Mouse (Mus musculus) kidney, postnatal 36 days (tissue): Measurements from ENCODE around the gene Nras.
A peak's percentile ranks its signal among the peaks of the same experiment; 100 is the strongest.

Experiments
- DNase-seq, 2 experiments: peaks; one replicate each; pipeline ENCODE4 v3.0.0; 2021 to 2022; ENCODE audit warnings: mixed read lengths in 2 of 2

The Nras gene

GRCm38 (mm10) chr3:103058207-103059157 is at the start of gene Nras:
Gene Nras, plus strand, starts transcription at chr3:103058285.
- peak; percentile 95 to 98 for DNase-seq

GRCm38 (mm10) chr3:103017350-103017749 is 40.7 kb upstream of the Nras start:
- DNase-seq: no peak

- DNase-seq: no peak
Observed at GRCm38 (mm10) chr3:103019462-103019861, 38.6 kb upstream of the Nras start.

DNA sequence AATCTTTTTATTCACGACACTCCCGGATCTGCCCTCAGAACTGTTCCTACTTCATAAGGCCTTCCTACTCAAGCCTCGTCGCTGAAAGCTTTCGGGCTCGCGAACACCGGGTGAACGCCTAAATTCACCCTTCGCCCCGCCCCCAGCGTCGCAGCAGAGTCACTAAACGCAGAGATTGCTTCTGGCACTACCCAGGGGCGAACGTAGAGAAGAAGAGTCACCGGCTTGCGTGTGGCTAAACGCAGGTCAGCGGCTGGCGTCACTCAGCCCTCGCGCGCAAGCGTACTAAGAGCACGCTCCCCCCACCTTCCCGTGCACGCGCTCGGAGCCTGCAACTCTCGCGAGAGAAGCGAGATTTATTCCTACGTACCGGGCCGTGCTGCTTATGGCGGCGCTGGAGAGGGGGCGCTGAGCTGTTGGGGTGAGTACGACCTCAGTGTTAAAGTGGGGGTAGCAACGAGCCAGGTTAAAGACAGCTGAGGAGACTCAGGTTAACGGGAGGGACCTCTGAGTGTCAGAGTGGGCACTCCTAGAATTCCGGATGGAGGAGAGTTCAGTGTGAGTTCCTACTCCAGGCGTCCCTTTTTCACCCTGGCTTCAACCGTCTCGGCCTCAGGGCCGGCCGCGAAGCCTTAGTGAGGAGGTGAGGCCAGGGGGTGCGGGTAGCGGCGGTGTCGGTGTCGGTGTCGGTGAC is 37.7 kb upstream of the Nras start, which contains the start of gene Csde1:
Gene Csde1, plus strand, starts transcription at position 178 of the 694 bp plus-strand sequence.
- DNase-seq: peak; percentile 97 to 98

- peak; percentile 92 to 93 for DNase-seq
Observed at GRCm38 (mm10) chr3:103020943-103021638, 37.0 kb upstream of the Nras start.

- peak in 1 of 2 experiments; percentile 14 for DNase-seq
Observed at GRCm38 (mm10) chr3:103026174-103026573, 31.9 kb upstream of the Nras start.

GRCm38 (mm10) chr3:103040285-103040684 is 17.8 kb upstream of the Nras start:
- no peak for DNase-seq

DNA sequence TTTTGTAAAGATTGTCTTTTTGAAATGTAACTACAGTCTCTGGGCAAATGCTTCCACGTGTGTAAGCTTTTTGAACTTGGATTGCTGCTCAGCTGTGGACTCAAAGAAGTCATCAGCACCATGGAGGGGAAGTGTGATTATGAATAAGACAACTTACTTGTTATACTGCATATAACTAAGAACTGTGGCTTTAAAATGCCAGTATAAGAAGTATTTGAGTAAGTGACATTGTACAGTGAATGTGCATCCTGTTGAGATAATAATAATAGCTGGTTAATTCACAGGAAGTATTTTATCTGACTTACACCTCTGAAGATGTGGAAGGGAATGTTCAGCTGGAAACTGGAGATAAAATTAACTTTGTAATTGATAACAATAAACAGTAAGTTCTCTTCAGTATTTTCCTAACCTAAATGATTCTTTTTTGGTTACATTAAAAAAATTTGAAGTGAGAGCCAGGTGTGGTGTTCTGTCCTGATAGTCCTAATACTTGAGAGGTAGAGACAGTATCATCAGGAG is 17.2 kb upstream of the Nras start:
- no peak for DNase-seq

DNA sequence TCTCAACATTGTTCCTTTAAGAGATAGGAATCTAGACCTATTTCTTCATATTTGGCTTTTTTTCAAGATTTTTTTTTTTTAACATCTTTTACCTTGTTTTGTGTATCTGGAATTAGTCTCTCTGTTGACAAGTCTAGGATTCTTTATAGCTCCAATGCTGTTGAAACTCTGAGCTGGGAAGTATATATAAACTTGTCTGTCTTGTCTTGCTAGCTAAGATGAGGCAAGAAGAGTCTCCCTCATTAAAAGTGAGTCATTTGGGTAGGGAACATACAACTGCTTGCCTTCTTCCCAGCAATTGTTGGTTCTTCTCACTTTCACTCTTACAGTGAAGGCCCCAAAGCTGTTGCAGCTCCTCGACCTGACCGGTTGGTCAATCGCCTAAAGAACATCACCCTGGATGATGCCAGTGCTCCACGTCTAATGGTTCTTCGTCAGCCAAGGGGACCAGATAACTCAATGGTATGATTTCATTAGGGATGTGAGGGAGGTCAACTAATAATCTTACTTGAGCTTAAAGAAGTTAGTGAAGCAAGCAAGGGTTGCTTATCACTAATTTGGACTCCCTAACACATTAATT is 2.0 kb upstream of the Nras start:
- DNase-seq: no peak

- DNase-seq: no peak
Observed at GRCm38 (mm10) chr3:103057752-103058151, 333 bp upstream of the Nras start.

DNA sequence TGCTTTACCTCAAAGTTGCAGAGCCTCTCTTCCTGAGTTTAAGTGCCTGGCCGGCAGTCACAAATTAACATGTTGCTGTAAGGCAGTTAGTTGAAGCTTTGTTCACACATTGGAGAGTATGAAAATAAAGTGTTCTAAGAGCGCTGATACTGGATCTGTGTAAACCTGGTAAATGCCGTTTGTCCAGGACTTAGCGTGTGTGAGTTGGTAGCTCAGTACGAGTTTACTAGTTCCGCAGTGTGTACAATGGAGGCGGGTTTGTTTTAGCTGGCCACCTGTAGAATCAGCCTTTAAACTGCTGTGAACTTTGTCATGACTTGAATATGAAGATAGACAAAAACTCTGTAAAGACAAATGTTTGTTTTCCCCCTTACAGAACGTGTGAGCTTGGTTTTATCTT is 8.8 kb downstream of the Nras start:
- DNase-seq: no peak

GRCm38 (mm10) chr3:103068971-103069370 is 10.9 kb downstream of the Nras start:
- no peak for DNase-seq

DNA sequence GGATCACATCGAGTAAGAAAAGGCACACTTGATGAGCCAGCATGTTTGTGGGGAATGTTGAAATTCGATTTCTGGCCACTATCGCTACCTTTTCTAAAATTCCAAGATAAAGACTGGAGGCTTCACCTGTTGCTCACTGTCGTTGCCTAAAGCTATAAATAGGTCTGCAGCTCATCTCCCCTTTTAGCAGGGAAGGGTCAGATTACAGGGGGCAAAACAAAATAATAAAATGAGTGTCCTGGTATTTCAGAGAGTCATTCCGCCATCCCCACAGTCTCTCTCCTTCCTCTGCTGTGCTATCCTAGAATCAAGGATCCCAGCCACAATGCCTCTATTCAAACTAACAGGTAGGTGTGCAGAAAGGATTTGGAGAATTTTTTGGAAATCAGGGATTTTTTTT is 15.7 kb downstream of the Nras start, which contains the start of gene Ampd1:
Gene Ampd1, plus strand, starts transcription at position 244 of the 400 bp plus-strand sequence.
- no peak for DNase-seq

GRCm38 (mm10) chr3:103075871-103076270 is 17.8 kb downstream of the Nras start:
- no peak for DNase-seq

DNA sequence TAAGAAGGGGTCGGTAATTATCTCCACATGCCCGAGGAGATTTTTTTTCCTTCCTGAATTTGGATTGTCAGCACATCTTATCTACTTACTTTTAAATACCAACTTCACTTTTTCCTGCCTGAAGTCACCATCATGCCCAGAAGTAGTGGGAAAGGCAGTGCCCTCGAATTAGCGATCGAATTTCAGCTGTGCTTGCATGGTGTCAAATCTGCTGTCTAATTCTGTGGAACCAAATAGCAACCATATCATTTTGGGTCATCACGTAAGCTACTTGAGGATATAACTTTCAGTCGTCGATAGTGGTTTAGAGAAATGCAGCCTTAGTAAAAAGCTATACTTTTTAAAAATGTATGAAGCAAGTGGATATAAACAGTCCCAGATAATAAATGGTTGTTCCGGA is 18.4 kb downstream of the Nras start:
- DNase-seq: no peak

- no peak for DNase-seq
Observed at GRCm38 (mm10) chr3:103079301-103079700, 21.2 kb downstream of the Nras start.

GRCm38 (mm10) chr3:103081051-103081450 is 23.0 kb downstream of the Nras start:
- DNase-seq: no peak

- DNase-seq: no peak
Observed at GRCm38 (mm10) chr3:103081861-103082453, 23.9 kb downstream of the Nras start.

- no peak for DNase-seq
Observed at GRCm38 (mm10) chr3:103082761-103083160, 24.7 kb downstream of the Nras start.

GRCm38 (mm10) chr3:103085986-103086385 is 27.9 kb downstream of the Nras start:
- no peak for DNase-seq

- DNase-seq: no peak
Observed at GRCm38 (mm10) chr3:103091753-103092152, 33.7 kb downstream of the Nras start.

- peak in 1 of 2 experiments; percentile 19 for DNase-seq
Observed at GRCm38 (mm10) chr3:103098662-103099061, 40.6 kb downstream of the Nras start.
